Mouse (Mus musculus): Measurements from ENCODE around the gene Gm2897. TPM values are rescaled to one million over a fixed set of nuclear protein-coding genes. Genes with fewer than 3 reads are reported as not detected.
A peak's percentile ranks its signal among the peaks of the same experiment; 100 is the strongest.
"Not testable (repeated sequence)": the region's sequence is repeated elsewhere in the genome, so short reads cannot be mapped to it uniquely, and the experiment has no call there.

Gm2897 gene
- under 1 TPM; 0.52 to 0.56 TPM for total RNA-seq (2021)
- long read RNA-seq, experiment 1: 0 reads
- long read RNA-seq, experiment 2, partial matches to known transcripts: 0 of 2 reads
- long read RNA-seq, experiment 2, other reads (novel, unspliced or antisense): 1 of 2 reads

GRCm38 (mm10) chr14:3048727-3049512 lies at the start of gene Gm2897:
Gene Gm2897, plus strand, starts transcription at chr14:3049285.
- peak; percentile 1 to 2 for DNase-seq (ENCODE audit: low spot score in 2 of 2)

GRCm38 (mm10) chr14:3029702-3030101 lies 19.4 kb upstream of the Gm2897 start, which contains the start of gene Gm2888:
Gene Gm2888, plus strand, starts transcription at chr14:3030002.
- not testable (repeated sequence) for DNase-seq (ENCODE audit: low spot score in 2 of 2)

GRCm38 (mm10) chr14:3049513-3049800 lies 372 bp downstream of the Gm2897 start:
- peak; percentile 1 to 2 for DNase-seq (ENCODE audit: low spot score in 2 of 2)

DNA sequence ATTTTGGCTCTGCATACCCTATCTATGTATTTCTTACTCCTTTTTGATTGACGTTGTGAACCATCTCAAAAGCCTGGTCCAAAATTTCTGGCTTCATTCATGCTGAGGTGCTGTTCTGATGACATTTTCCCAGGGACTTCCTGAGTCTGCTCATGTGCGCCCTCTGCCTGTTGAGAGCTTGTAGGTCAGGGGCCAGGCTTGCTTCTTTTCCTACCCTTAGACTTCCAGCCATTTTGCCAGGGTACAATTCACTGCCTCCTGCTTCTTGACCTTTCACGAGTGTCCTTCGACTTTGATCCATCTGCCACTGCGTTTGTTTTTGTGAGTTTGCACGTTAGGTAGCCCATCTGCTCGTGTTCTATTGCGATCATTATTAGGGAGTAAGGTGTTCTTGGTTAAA lies 1.0 kb downstream of the Gm2897 start:
- peak in 1 of 2 experiments; percentile 2 for DNase-seq (ENCODE audit: low spot score in 2 of 2)

- peak; percentile 1 for DNase-seq (ENCODE audit: low spot score in 2 of 2)
Observed at GRCm38 (mm10) chr14:3116051-3116450, 67.0 kb downstream of the Gm2897 start.

Other genes with a start within 250 kb of the Gm2897 start
- gene Gm2888, start 19.3 kb upstream of the Gm2897 start, total RNA-seq (2021): not detected
- not detected for gene Gm10340, start 84.7 kb downstream of the Gm2897 start, total RNA-seq (2021)
- not detected for gene Gm5795, start 139.0 kb downstream of the Gm2897 start, total RNA-seq (2021)
- gene D830030K20Rik, start 159.2 kb downstream of the Gm2897 start, total RNA-seq (2021): 1 to 10 TPM; 3.6 to 6.5 TPM

Data from left cerebral cortex, adult 18-20 months (tissue).